Mouse (Mus musculus) liver, embryonic 14.5 days (tissue): ENCODE results near the gene Fetub.

Experiments used
- CTCF ChIP-seq: IDR thresholded peaks from 2 replicates; pipeline ENCODE4 v1.5.1; 2016; ENCODE audit warnings: antibody characterized with exemption, low read depth, control low read depth
- EP300 ChIP-seq: IDR thresholded peaks from 2 replicates; pipeline ENCODE4 v1.6.1; 2016; ENCODE audit warnings: antibody characterized with exemption, low read depth

DNA sequence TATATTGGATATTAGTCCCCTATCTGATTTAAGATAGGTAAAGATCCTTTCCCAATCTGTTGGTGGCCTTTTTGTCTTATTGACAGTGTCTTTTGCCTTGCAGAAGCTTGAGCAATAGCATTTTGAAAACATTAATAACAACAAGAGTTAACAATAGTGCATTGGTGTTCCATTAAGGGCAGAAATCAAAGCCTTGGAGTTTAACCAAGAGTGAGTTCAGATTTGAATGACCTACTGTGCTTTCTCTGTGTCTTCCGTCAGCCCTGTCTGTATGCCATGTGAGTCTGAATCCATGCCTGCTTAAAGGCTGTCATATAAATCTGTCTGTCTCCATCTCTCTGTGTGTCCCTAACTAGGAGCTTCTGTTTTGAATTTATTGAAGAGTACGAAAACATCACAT lies 29.2 kb downstream of the Fetub start:
- TF ChIP-seq CTCF, result no peak
- TF ChIP-seq EP300, result no peak
